Mouse (Mus musculus) forebrain, embryonic 15.5 days (tissue): Measurements from ENCODE around the gene Phf12. TPM values are rescaled to one million over a fixed set of nuclear protein-coding genes. Genes with fewer than 3 reads are reported as not detected.

Source experiments
- ATAC-seq: fragments of 200-750 bp; cut with Nextera tagmentation; replicated peaks from 2 replicates; pipeline ENCODE4 v1.8.0; 2017; ENCODE audit warnings: mild to moderate bottlenecking, moderate TSS enrichment, moderate library complexity
- H3K27ac ChIP-seq: fragments of 300-500 bp; sonication (generic); replicated peaks from 2 replicates; pipeline ENCODE4 v1.5.1; 2015; ENCODE audit warnings: mild to moderate bottlenecking, inconsistent platforms
- H3K27me3 ChIP-seq: fragments of 300-500 bp; sonication (generic); 2 replicates; pipeline ENCODE4 v1.6.1; 2015; ENCODE audit warnings: inconsistent platforms
- H3K36me3 ChIP-seq: fragments of 300-500 bp; sonication (generic); 2 replicates; pipeline ENCODE4 v1.6.1; 2015; ENCODE audit warnings: mild to moderate bottlenecking, inconsistent platforms
- H3K4me1 ChIP-seq: fragments of 300-500 bp; sonication (generic); 2 replicates; pipeline ENCODE4 v1.6.1; 2015; ENCODE audit warnings: inconsistent platforms
- H3K4me2 ChIP-seq: fragments of 300-500 bp; sonication (generic); replicated peaks from 2 replicates; pipeline ENCODE4 v1.6.1; 2015; ENCODE audit warnings: mild to moderate bottlenecking, inconsistent platforms
- H3K4me3 ChIP-seq: fragments of 300-500 bp; sonication (generic); 2 replicates; pipeline ENCODE4 v1.5.1; 2015; ENCODE audit warnings: mild to moderate bottlenecking, inconsistent platforms
- H3K9ac ChIP-seq: fragments of 300-500 bp; sonication (generic); replicated peaks from 2 replicates; pipeline ENCODE4 v1.6.1; 2015; ENCODE audit warnings: mild to moderate bottlenecking, inconsistent platforms
- H3K9me3 ChIP-seq: fragments of 300-500 bp; sonication (generic); 2 replicates; pipeline ENCODE4 v1.6.1; 2016; ENCODE audit warnings: inconsistent platforms
- WGBS: fragments of 180-500 bp; shearing (Covaris S2); methylation state at CpG from one replicate; pipeline ENCODE4 v1.1.7; 2015; ENCODE audit warnings: mixed read lengths; 5-methylcytosine and 5-hydroxymethylcytosine counted together
- polyA plus RNA-seq: library from polyadenylated mRNA; unstranded; fragments of >200 nt; fragmentation: Nextera tagmentation; extraction: Ambion mirVana; gene quantifications from 2 replicates; pipeline ENCODE4 v1.2.1, GENCODE M21; 2015

Gene Phf12
- polyA plus RNA-seq, 1 experiment from 2014 or later, result 22.5 TPM

DNA sequence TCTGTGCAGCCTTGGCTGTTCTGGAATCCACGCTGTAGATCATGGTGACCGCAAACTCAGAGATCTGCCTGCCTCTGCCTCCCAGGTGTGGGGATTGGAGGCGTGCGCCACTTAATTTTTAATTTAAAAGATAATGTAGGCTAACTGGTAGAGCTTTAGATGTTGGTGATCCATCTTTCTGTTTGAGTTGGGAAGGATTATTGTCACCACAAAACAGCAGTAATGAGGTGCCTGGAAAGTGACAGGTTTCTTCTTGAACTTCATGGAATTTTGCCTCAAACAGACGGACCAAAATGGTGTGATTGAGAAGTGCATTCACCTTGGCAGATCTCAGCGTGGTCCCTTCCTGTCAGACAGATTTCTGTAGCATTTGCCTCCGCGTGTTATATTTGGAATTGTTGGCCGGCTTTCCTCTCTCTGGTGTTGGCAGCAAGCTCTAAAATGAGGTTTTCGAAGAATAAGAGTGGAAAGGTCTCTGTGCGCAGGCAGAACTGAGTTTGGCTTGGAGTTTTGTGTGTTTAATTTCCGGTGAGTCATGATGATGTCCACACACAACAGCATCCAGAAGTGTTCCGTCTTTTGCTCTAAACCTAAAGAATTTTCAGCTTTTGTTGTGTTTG, 6.6 kb downstream of the Phf12 start:
- no peaks in the 10 kb centered on the region for H3K9me3 ChIP-seq
- peaks cover 16% of the 10 kb centered on the region for H3K4me1 ChIP-seq
- no peak overlapping the region for H3K27ac ChIP-seq
- no peak for ATAC-seq
- no peak overlapping the region for H3K4me3 ChIP-seq
- H3K36me3 ChIP-seq, result peaks cover 33% of the 10 kb centered on the region
- H3K4me2 ChIP-seq, result no peak overlapping the region
- H3K27me3 ChIP-seq, result no peaks in the 10 kb centered on the region
- WGBS, result 85% methylated on average over 13 of the region's 13 CpGs
- no peak overlapping the region for H3K9ac ChIP-seq

DNA sequence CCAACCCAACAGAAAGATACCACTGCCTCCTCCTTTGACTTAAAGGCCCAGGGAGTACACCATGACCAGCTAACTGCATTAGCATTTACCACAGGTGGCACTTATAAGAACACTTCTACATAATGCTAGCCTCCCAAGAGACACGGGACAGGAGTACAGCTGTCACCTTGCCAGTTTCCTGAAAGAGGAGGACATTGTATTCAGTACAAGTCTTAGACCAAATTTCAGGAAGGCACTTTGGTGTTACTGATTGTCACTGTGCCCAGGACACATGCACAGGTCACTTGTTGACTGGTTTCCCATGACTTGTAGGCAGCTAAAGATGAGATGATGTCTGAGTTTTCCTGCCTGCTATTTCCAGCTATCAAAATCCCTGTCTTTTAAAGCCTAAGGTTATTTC, 13.0 kb downstream of the Phf12 start:
- H3K4me3 ChIP-seq, result no peak overlapping the region
- H3K9me3 ChIP-seq, result no peaks in the 10 kb centered on the region
- WGBS, result 56% methylated on average over 1 of the region's 1 CpGs
- ATAC-seq, result no peak
- no peaks in the 10 kb centered on the region for H3K27me3 ChIP-seq
- peaks cover 8% of the 10 kb centered on the region; the same call in 1 of the 2 replicates for H3K36me3 ChIP-seq
- no peak overlapping the region for H3K4me2 ChIP-seq
- no peak overlapping the region for H3K9ac ChIP-seq
- H3K4me1 ChIP-seq, result no peaks in the 10 kb centered on the region
- no peak overlapping the region for H3K27ac ChIP-seq

DNA sequence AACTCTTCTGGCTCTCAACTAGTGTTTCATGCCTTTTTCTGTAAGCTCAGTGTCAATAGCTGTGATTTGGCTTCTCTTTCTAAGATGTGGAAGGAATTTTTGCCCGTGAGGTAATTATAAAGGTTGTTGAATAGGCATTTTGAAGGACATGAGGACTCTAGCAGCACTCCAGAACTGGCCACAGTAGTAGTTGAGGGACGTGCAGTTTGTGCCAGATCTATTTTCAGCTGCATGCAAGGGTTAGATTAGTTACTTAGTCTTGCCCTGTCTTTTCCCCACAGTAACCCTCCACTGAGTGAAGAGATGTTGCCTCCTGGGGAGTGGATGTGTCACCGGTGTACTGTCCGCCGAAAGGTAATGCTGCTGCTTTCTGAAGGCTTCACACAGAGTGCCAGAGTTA, 23.9 kb downstream of the Phf12 start:
- Histone ChIP-seq H3K4me2 (no peak overlapping the region), H3K4me3 (no peak overlapping the region), H3K9me3 (no peaks in the 10 kb centered on the region), H3K4me1 (no peaks in the 10 kb centered on the region), H3K9ac (no peak overlapping the region), H3K27ac (no peak overlapping the region), H3K27me3 (no peaks in the 10 kb centered on the region), H3K36me3 (peaks cover 45% of the 10 kb centered on the region)
- WGBS, result 90% methylated on average over 5 of the region's 5 CpGs
- no peak for ATAC-seq

DNA sequence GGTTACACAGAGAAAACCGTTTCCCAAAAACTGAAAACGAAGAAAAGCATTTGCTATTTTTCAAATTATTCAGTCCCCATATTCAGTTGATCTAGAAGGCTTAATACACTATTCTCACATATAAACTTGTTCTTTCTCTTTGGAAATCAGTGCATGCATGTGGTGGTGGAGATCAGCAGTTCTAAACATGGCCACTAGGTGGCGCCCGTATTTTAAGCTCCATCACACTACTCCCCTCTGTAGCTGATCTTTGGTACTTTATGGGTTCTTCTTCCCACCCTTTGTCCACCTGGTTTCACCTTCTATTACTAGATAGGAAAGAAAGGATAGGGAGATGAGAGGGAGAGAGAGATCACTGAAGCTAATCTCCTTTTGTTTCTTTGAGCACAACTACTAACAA, 37.1 kb downstream of the Phf12 start:
- no peak overlapping the region for H3K4me2 ChIP-seq
- H3K27me3 ChIP-seq, result no peaks in the 10 kb centered on the region
- no peak overlapping the region for H3K27ac ChIP-seq
- H3K9ac ChIP-seq, result no peak overlapping the region
- H3K9me3 ChIP-seq, result no peaks in the 10 kb centered on the region
- WGBS, result 28% methylated on average over 4 of the region's 4 CpGs
- H3K36me3 ChIP-seq, result peaks cover 90% of the 10 kb centered on the region
- H3K4me1 ChIP-seq, result no peaks in the 10 kb centered on the region
- ATAC-seq, result peak; percentile 68; the same call in 1 of the 2 replicates
- H3K4me3 ChIP-seq, result no peak overlapping the region

DNA sequence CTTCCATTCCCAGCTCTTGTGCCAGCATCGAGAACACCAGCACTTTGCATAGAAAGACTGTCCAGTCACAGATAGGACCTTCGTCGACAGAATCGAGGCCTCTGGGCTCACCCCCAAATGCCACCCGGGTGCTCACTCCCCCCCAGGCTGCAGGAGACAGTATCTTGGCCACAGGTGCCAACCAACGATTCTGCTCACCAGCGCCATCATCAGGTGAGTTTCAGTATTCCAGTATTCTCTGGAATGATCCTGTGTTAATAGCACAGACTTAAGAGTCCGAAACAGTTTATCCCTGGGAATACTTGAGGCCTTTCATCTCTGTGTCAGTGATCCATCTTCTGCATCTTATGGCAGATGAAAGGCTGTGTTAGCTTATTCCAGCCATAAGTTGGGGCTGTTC, 41.1 kb downstream of the Phf12 start:
- Histone ChIP-seq H3K4me3 (no peak overlapping the region), H3K4me2 (no peak overlapping the region), H3K9ac (no peak overlapping the region), H3K27me3 (no peaks in the 10 kb centered on the region), H3K9me3 (no peaks in the 10 kb centered on the region), H3K4me1 (no peaks in the 10 kb centered on the region), H3K27ac (no peak overlapping the region), H3K36me3 (peaks cover 88% of the 10 kb centered on the region)
- WGBS, result 79% methylated on average over 8 of the region's 8 CpGs
- no peak for ATAC-seq

DNA sequence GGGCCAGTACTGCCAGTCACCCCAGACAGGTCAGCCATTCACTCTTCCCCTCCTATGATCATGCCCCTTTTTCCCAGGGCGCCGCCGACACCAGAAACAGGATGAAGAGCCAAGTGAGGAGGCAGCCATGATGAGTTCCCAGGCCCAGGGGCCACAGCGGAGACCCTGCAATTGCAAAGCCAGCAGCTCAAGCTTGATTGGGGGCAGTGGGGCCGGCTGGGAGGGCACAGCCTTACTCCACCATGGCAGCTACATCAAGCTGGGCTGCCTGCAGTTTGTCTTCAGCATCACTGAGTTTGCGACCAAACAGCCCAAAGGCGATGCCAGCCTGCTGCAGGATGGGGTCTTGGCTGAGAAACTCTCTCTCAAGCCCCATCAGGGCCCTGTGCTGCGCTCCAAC, 46.7 kb downstream of the Phf12 start:
- H3K27me3 ChIP-seq, result no peaks in the 10 kb centered on the region
- H3K27ac ChIP-seq, result no peak overlapping the region
- no peaks in the 10 kb centered on the region for H3K9me3 ChIP-seq
- H3K4me1 ChIP-seq, result peaks cover 26% of the 10 kb centered on the region
- ATAC-seq, result no peak
- peaks cover 55% of the 10 kb centered on the region for H3K36me3 ChIP-seq
- H3K4me2 ChIP-seq, result no peak overlapping the region
- 93% methylated on average over 8 of the region's 8 CpGs for WGBS
- no peak overlapping the region for H3K4me3 ChIP-seq
- no peak overlapping the region for H3K9ac ChIP-seq

DNA sequence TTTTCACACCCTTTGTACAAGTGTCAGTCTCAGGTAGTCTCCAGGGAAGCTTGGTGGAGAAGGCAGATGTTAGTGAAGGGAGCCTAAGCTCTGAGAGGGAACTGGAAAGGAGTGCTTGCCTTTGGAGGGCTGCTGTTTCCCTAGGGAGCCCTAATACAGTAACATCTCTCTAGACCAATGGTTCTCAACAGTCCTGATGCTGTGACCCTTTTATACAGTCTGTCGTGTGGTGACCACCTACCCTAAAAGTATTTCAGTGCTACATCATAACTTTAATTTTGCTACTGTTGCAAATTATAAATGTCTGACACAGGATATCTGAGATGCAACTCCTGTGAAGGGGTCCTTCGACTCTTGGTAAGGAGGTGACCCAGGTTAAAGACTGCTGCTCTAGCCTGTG, 48.0 kb downstream of the Phf12 start:
- H3K4me3 ChIP-seq, result no peak overlapping the region
- H3K4me1 ChIP-seq, result peaks cover 27% of the 10 kb centered on the region
- no peak overlapping the region for H3K27ac ChIP-seq
- no peak overlapping the region for H3K9ac ChIP-seq
- WGBS, result 69% methylated on average over 2 of the region's 2 CpGs
- H3K9me3 ChIP-seq, result no peaks in the 10 kb centered on the region
- no peak for ATAC-seq
- H3K27me3 ChIP-seq, result no peaks in the 10 kb centered on the region
- peaks cover 44% of the 10 kb centered on the region for H3K36me3 ChIP-seq
- H3K4me2 ChIP-seq, result no peak overlapping the region

DNA sequence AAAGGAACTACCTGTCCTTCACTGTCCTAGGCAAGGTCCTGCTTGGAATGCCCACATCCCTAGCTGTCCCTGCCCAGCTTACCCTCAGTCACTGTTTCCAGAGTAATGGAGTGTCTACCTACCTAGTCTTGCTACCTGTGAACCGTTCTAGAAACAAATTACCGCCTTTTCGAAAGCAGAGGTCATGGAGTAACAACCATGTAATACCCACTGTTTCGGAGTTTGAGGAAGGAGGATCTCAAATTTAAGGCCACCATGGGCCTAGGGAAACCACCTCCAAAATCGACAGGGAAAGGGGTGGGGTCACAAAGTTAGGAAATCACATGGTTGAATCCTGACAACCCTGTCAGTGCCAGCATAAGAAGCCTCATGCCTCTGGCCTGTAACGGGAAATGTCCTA, 48.8 kb downstream of the Phf12 start:
- ATAC-seq, result peak; percentile 14
- WGBS, result 41% methylated on average over 6 of the region's 6 CpGs
- H3K27ac ChIP-seq, result peak overlapping the region; percentile 94
- peaks cover 27% of the 10 kb centered on the region for H3K4me1 ChIP-seq
- no peak overlapping the region for H3K9ac ChIP-seq
- no peaks in the 10 kb centered on the region for H3K27me3 ChIP-seq
- peaks cover 36% of the 10 kb centered on the region for H3K36me3 ChIP-seq
- H3K9me3 ChIP-seq, result no peaks in the 10 kb centered on the region
- 0 out of 2 replicates have a peak overlapping the region, but pooled peaks have one; percentile 82 for H3K4me2 ChIP-seq
- H3K4me3 ChIP-seq, result peak overlapping the region; percentile 83; the same call in 1 of the 2 replicates

DNA sequence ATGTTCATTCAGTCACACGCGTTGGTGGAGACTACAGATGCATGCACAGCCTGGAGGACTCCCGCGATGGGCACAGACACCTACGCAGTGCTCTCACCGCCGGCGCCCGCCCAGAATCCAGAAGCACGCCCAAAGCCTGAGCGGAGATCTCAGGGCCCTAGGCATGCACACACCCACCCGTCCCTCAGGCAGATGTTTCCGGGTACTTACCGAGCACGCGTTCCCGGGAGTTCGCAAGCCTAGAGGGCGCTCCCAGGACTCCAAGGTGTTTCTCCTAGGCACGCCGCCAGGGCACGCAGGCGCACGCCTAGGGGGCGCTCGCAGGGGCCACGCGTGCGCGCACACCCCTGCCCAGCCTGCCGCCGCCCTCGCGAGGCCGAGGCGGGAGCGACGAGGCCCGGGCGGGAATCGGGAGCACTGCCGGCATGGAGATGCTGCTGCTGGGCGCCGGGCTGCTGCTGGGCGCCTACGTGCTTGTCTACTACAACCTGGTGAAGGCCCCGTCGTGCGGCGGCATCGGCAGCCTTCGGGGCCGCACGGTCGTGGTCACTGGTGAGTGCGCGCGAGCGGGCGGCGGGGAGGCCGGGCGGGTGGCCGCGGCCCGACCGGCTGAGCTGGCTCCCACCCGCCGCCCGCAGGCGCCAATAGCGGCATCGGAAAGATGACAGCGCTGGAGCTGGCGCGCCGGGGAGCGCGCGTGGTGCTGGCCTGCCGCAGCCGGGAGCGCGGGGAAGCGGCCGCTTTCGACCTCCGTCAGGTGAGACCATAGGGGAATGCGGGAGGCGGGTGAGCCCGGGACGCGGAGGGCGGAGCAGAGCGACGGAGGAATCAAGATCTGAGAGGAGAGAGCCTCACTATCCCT, 49.6 kb downstream of the Phf12 start, which contains the start of gene Dhrs13:
Gene Dhrs13 (plus strand): TSS at position 334 of the 862 bp plus-strand sequence.
- H3K9ac ChIP-seq, result peak within 1 kb of the TSS; percentile 89
- peak within 1 kb of the TSS; percentile 94 for H3K27ac ChIP-seq
- peak within 1 kb of the TSS; percentile 83 for H3K4me3 ChIP-seq
- peaks cover 28% of the 10 kb centered on the region for H3K36me3 ChIP-seq
- under 1% methylated on average over 89 of the region's 96 CpGs for WGBS
- peak; percentile 90 for ATAC-seq
- peaks cover 32% of the 10 kb centered on the region for H3K4me1 ChIP-seq
- H3K27me3 ChIP-seq, result no peaks in the 10 kb centered on the region
- H3K9me3 ChIP-seq, result no peaks in the 10 kb centered on the region
- H3K4me2 ChIP-seq, result peak within 1 kb of the TSS; percentile 82

DNA sequence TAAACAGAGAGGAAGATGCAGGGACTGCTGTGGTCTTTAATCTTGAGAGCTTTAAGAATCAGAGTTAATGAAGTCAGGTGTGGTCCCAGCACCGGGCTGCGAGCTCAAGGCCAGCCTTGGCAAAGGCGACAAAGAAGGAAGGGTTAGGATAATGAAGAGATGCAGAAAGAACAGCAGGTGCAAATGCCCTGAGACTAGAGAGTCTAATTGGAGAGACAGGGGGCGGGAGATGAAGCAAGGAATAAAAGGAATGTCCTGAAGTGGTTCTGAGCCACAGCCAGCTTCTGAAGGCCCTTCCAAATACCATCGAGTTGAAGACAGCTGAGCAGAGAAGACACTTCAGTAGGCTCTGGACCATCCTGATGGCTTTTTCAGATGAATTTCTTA, 50.2 kb downstream of the Phf12 start:
- WGBS, result 2% methylated on average over 5 of the region's 5 CpGs
- Histone ChIP-seq H3K36me3 (peaks cover 22% of the 10 kb centered on the region), H3K9ac (peak overlapping the region; percentile 89), H3K27ac (peak overlapping the region; percentile 94), H3K4me2 (peak overlapping the region; percentile 82), H3K4me1 (peaks cover 38% of the 10 kb centered on the region), H3K4me3 (peak overlapping the region; percentile 83), H3K27me3 (no peaks in the 10 kb centered on the region), H3K9me3 (no peaks in the 10 kb centered on the region)
- ATAC-seq, result no peak

DNA sequence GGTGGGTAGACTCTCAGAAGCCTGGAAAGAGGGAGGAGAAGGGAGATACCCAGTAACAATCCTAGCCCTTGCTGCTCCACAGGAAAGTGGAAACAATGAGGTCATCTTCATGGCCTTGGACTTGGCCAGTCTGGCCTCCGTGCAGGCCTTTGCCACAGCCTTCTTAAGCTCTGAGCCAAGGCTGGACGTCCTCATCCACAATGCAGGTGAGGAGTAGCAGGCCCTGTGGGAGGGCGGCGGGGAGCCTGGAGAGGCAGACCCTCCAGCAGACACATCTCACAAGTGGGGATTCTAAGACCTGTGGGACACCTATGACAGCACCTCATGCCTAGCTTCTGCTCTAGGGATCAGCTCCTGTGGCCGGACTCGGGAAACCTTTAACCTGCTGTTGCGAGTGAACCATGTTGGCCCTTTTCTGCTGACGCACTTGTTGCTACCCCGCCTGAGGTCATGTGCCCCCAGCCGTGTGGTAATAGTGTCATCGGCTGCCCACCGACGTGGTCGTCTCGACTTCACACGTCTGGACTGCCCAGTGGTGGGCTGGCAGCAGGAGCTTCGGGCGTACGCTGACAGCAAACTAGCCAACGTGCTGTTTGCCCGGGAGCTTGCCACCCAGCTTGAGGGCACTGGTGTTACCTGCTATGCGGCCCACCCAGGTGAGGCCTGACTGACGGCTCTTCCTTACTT, 51.5 kb downstream of the Phf12 start:
- no peak overlapping the region for H3K27ac ChIP-seq
- H3K9ac ChIP-seq, result no peak overlapping the region; the same call in 1 of the 2 replicates
- 92% methylated on average over 23 of the region's 23 CpGs for WGBS
- no peak overlapping the region for H3K4me2 ChIP-seq
- ATAC-seq, result no peak
- peaks cover 45% of the 10 kb centered on the region for H3K4me1 ChIP-seq
- H3K27me3 ChIP-seq, result no peaks in the 10 kb centered on the region
- no peak overlapping the region for H3K4me3 ChIP-seq
- H3K36me3 ChIP-seq, result peaks cover 9% of the 10 kb centered on the region
- no peaks in the 10 kb centered on the region for H3K9me3 ChIP-seq

DNA sequence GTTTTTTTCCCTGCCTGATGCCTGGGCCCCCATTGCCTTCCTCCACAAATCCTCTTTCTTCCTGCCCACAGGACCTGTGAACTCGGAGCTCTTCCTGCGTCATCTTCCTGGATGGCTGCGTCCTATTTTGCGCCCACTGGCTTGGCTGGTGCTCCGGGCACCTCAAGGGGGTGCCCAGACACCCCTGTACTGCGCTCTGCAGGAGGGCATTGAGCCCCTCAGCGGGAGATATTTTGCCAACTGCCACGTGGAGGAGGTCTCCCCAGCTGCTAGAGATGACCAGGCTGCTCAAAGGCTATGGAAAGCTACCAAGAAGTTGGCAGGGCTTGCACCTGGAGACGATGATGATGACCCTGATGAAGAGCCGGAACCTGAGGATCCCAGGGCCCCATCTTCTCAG, 54.2 kb downstream of the Phf12 start:
- Histone ChIP-seq H3K4me2 (no peak overlapping the region), H3K27me3 (no peaks in the 10 kb centered on the region), H3K9me3 (no peaks in the 10 kb centered on the region), H3K36me3 (no peaks in the 10 kb centered on the region), H3K4me1 (peaks cover 42% of the 10 kb centered on the region), H3K27ac (no peak overlapping the region), H3K9ac (no peak overlapping the region), H3K4me3 (no peak overlapping the region)
- WGBS, result 88% methylated on average over 10 of the region's 10 CpGs
- no peak for ATAC-seq
